Mouse (Mus musculus) splenic B cell, adult 2 months (primary cell): ENCODE results near the gene Gm45837.

Experiments used
- DNase-seq: peaks from one replicate; pipeline ENCODE4 v3.0.0-alpha.2; 2011; ENCODE audit warnings: low read depth, low spot score
- H3K27me3 ChIP-seq: 2 replicates; pipeline ENCODE4 v1.6.1; 2012; ENCODE audit warnings: mild to moderate bottlenecking, low read length, moderate library complexity, mixed read lengths; ENCODE audit not compliant: control insufficient read depth, poor library complexity, insufficient read depth, severe bottlenecking
- H3K36me3 ChIP-seq: 2 replicates; pipeline ENCODE4 v1.6.1; 2012; ENCODE audit warnings: mild to moderate bottlenecking, low read length, moderate library complexity, mixed read lengths; ENCODE audit not compliant: control insufficient read depth, poor library complexity, insufficient read depth, severe bottlenecking

The Gm45837 gene

DNA sequence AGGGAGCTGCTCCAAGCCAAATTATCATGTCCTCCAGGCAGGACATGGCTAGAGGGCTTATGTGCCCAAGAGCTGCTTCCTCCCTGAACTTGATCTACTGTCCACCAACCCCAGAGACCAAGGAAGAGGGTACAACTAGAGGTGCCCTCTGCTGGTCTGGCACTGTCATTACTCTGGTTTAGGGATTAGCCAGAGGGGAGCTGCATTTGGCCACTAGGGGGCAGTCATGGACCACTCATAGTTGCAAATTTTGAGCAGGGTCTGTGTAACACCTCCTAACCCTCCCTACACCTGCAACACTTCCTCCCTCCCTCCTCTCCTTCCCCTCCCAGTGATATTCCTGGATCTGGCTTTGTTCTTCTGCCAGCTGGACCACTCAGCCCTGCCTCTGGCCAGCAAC lies 2.1 kb downstream of the Gm45837 start:
- H3K36me3 ChIP-seq, result peaks cover 13% of the 10 kb centered on the region
- no peaks in the 10 kb centered on the region for H3K27me3 ChIP-seq
- peak; percentile 92 for DNase-seq

GRCm38 (mm10) chr7:101414209-101414608 lies 3.5 kb downstream of the Gm45837 start:
- no peaks in the 10 kb centered on the region for H3K27me3 ChIP-seq
- DNase-seq, result no peak

DNA sequence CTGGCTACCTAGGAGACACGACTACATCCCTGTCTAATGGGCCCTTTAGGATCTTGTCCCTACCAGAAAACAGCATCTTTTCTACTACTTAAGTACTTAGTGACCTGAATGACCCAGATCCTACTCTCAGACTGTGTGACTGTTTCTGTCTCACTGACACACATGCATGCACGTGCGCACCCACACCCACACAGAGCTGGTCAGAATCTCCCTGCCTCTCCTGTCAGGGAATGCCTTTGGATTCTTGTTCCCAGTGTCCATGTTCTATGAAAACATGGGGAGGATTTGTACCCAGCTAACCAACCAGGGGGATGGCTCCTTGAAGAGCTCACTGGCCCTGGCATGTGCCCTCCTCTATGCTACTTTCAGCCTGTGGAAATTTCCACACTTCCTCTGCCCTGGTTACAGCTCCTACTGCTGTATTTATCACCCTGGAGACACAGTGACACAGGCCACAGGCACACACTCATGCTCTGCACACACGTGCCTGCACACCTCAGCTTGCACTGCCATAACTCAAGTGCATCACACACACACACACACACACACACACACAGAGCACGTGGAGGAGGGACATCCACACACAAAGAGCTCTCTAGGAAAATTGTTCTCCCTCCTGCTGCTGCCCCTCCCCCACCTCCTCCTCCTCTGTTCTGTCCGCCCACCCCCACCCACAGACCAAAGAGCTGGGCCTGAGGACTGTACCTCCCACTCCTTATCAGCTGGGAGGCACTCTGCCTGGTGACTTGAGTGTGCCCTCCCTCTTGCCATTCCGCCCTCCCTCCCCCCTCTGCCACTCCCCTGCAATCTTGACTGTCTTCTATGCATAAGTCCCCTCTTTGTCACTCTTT lies 4.2 kb downstream of the Gm45837 start:
- no peak for DNase-seq
- Histone ChIP-seq H3K36me3 (peaks cover 1% of the 10 kb centered on the region; the same call in 1 of the 2 replicates), H3K27me3 (no peaks in the 10 kb centered on the region)

More at GRCm38 (mm10) chr7:101414209-101414608, 3.5 kb downstream of the Gm45837 start:
- peaks cover 4% of the 10 kb centered on the region for H3K36me3 ChIP-seq

DNA sequence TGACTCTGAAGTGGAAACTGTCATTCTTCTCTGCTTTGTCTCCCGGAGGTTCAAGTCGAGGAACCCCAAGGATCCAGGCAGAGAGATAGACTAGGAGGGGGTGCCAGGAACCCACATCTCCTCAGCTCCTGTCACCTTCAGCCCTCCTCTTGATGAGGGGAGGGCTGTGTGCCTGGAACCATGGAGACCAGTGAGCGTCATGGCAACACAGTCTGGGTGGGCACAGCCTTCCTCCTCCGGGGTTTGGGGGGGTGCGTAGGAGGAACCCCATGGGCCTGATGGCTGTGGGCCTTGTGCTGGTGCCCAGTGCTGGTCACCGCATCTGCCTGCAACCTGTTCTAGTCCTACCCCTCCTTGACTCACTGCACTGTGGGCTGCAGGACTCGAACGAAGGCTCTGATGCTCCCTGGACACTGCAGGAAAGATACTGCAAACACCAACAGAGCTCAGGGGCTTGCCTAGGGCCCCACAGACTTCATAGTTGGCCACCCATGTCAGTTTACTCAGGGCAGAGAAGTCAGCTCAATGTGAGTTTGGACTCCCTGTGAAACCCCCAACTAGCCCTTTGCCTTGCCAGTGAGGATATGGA lies 4.9 kb downstream of the Gm45837 start:
- DNase-seq, result no peak
- peaks cover 1% of the 10 kb centered on the region; the same call in 1 of the 2 replicates for H3K36me3 ChIP-seq

DNA sequence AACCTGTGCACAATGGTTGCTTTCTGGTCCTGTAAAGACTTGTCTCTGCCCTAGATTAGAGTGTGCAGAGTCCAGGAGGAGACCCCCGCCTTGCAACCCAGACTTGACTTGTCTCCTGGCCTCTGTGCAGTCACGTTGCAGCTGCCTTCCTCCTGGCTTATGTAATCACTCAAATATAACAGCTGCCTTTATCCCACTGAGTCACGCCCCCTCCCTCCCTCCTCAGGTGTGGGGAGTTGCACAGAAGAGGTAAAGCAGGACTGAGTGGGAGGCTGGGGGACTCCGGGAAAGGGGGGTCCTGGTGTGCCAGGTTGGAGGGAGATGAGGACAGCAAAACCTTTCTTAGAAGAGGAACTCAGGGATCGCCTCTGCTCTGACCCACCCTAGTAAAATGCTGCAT lies 5.7 kb downstream of the Gm45837 start:
- Histone ChIP-seq H3K36me3 (peaks cover 1% of the 10 kb centered on the region; the same call in 1 of the 2 replicates), H3K27me3 (no peaks in the 10 kb centered on the region)
- no peak for DNase-seq

More for the DNA sequence above, 4.9 kb downstream of the Gm45837 start:
- H3K27me3 ChIP-seq, result no peaks in the 10 kb centered on the region

DNA sequence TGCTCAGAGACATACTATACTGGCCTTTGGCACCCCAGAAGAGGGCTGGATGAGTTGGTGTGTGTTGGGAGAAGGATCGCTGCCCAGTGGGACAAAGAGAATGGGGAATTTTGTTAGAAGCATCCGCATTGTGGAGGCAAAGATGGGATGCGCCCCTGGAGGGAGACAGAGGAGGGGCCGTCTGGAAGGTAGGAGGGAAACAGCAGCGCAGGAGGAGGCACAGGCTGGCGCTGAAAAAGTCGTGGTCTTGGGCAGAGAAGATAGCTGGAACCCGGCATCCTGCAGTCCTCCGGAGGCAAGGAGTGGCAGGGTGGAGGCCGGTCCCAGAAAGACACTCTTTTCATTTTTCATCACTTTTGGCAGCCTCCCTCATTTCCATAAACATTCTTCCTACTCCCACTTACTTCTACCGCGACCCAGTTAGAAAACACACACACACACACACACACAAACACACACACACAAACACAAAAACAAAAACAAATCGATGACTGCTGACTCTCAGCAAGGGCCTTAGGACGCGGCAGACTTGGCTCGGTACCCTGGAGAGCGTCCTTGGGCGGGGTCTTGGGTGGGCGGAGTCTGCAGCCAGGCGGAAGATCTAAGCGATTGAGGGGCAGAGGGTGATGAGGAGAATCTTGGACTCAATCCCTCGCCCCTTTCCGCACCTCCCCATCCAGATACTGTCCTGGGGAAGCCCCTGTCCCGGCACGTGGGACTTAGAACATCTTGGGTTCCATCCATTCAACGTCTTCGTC lies 8.5 kb downstream of the Gm45837 start:
- DNase-seq, result peak; percentile 59
- no peaks in the 10 kb centered on the region; the same call in 1 of the 2 replicates for H3K36me3 ChIP-seq
- H3K27me3 ChIP-seq, result no peaks in the 10 kb centered on the region

DNA sequence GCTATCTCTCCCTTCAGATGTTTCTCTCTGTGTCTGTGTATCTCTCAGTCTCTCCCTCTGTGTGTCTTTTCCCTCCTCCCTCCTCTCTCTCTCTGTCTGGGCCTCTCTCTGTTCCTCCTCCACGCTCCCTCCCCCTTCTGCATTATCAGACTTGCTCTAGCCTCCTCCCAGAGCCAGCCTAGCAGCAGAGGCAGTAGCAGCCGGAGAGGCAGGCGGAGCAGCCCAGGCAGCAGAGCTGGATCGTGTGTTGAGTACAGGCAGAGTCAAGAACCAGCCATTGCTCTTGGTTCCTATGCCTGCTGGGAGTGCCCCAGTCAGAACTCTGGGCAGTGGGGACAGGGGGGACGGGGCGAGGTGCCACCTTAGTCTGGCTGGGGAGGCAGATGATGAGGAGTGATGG lies 10.8 kb downstream of the Gm45837 start, which contains the start of gene Pde2a:
Pde2a (plus strand) TSS at position 163 of the 400 bp plus-strand sequence.
- Histone ChIP-seq H3K36me3 (no peaks in the 10 kb centered on the region), H3K27me3 (no peaks in the 10 kb centered on the region)
- DNase-seq, result no peak

- H3K36me3 ChIP-seq, result no peaks in the 10 kb centered on the region
- no peaks in the 10 kb centered on the region for H3K27me3 ChIP-seq
- peak; percentile 36 for DNase-seq
Observed at GRCm38 (mm10) chr7:101422069-101422468, 11.4 kb downstream of the Gm45837 start.

DNA sequence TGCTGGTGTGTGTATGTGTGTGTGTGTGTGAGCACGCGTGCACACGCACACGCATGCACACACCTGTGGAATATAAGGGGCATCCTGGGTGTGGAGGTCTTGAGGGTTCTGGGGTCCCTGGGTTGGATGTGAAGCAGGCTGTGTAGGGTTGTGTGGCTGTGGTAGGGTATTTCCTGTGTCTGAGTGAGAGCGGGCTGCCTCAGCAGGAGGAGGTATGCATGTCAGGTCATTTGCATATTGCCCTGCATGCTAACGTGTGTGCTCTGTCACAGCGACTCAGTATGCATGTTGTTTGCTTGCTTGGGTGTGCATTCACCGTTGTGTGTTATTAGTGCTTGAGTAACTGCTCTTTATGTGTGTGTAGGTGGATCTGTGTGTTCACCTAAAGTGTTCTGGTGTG lies 12.0 kb downstream of the Gm45837 start:
- no peaks in the 10 kb centered on the region for H3K27me3 ChIP-seq
- H3K36me3 ChIP-seq, result no peaks in the 10 kb centered on the region
- peak; percentile 51 for DNase-seq

GRCm38 (mm10) chr7:101423970-101424369 lies 13.3 kb downstream of the Gm45837 start:
- Histone ChIP-seq H3K27me3 (no peaks in the 10 kb centered on the region), H3K36me3 (no peaks in the 10 kb centered on the region)
- no peak for DNase-seq

- H3K36me3 ChIP-seq, result no peaks in the 10 kb centered on the region
- H3K27me3 ChIP-seq, result no peaks in the 10 kb centered on the region
- DNase-seq, result no peak
Observed at GRCm38 (mm10) chr7:101426692-101427091, 16.0 kb downstream of the Gm45837 start.

GRCm38 (mm10) chr7:101427736-101428135 lies 17.1 kb downstream of the Gm45837 start:
- Histone ChIP-seq H3K27me3 (no peaks in the 10 kb centered on the region), H3K36me3 (no peaks in the 10 kb centered on the region)
- DNase-seq, result peak; percentile 69

DNA sequence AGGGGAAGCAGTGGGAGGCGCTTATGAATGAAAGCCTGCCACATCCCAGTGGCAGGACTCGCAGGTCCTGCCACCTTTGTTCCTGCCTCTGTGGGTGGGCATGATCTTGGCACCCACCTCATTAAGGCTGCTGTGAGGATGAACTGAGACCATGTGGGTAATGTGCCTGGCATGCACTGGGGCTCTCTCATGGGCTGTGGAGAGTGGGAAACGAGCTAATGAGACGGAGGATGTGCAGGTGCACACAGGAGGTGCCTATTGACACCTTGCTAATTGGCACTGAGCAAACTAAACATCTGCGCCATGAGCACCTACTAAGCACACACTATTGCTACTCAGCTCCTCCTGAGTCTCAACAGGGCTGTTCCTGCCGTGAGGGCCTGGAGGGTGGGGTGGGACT lies 24.4 kb downstream of the Gm45837 start:
- Histone ChIP-seq H3K27me3 (no peaks in the 10 kb centered on the region), H3K36me3 (no peaks in the 10 kb centered on the region)
- no peak for DNase-seq

DNA sequence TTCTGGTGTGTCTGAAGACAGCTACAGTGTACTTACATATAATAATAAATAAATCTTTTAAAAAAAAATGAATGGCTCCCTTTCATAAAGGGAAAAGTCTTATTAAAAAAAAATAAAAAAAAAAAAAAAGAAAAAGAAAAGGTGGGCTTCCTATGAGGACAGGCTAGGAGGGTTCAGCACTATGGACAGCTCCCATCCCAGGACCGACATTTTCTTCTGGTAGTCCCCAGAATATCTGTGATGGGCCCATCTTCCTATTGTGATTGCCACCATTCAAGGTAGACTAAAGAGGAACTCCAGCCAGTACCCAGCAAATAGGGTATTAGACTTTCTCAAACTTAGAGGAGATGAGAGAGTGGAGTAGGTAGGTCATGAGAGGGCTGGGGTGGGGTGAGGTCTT lies 27.2 kb downstream of the Gm45837 start:
- peak; percentile 36 for DNase-seq
- H3K36me3 ChIP-seq, result no peaks in the 10 kb centered on the region
- no peaks in the 10 kb centered on the region for H3K27me3 ChIP-seq

DNA sequence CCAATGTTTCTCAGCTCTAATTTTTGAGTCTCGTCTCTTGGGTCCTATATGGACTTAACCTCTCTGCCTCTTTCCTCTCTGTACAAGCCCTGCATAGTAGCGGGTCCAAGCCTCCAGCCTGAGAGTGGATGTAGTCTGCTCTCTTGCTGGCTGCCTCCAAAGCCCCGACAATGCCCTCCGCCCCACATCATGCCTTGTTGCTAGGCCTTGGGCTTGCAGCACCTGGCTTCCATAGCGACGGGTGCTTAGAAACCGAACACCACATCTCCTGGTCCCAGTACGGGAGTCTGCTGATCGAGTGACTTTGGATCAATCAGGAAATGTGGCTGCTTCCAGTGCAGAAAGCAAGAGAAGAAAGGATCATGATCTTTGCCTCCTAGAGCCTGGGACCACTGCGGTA lies 32.4 kb downstream of the Gm45837 start:
- no peak for DNase-seq
- Histone ChIP-seq H3K27me3 (no peaks in the 10 kb centered on the region), H3K36me3 (no peaks in the 10 kb centered on the region)
